Mouse (Mus musculus) heart, embryonic 12.5 days (tissue): Measurements from ENCODE around the gene Spns2. TPM values are rescaled to one million over a fixed set of nuclear protein-coding genes. Genes with fewer than 3 reads are reported as not detected.

Experiments
- ATAC-seq: fragments of 200-750 bp; cut with Nextera tagmentation; 2 replicates; pipeline ENCODE4 v1.8.0; 2017; ENCODE audit warnings: moderate TSS enrichment, moderate library complexity; ENCODE audit not compliant: insufficient number of reproducible peaks, low FRiP score
- H3K27ac ChIP-seq: fragments of 300-500 bp; sonication (generic); 2 replicates; pipeline ENCODE4 v1.5.1; 2016; ENCODE audit warnings: mild to moderate bottlenecking, moderate library complexity; ENCODE audit not compliant: poor library complexity, severe bottlenecking
- H3K27me3 ChIP-seq: fragments of 300-500 bp; sonication (generic); replicated peaks from 2 replicates; pipeline ENCODE4 v1.6.1; 2016; ENCODE audit warnings: mild to moderate bottlenecking, moderate library complexity
- H3K36me3 ChIP-seq: fragments of 300-500 bp; sonication (generic); 2 replicates; pipeline ENCODE4 v1.6.1; 2016; ENCODE audit warnings: mild to moderate bottlenecking, moderate library complexity
- H3K4me1 ChIP-seq: fragments of 300-500 bp; sonication (generic); replicated peaks from 2 replicates; pipeline ENCODE4 v1.6.1; 2016; ENCODE audit warnings: mild to moderate bottlenecking
- H3K4me2 ChIP-seq: fragments of 300-500 bp; sonication (generic); 2 replicates; pipeline ENCODE4 v1.6.1; 2016; ENCODE audit warnings: mild to moderate bottlenecking, moderate library complexity
- H3K4me3 ChIP-seq: fragments of 300-500 bp; sonication (generic); 2 replicates; pipeline ENCODE4 v1.5.1; 2016; ENCODE audit warnings: mild to moderate bottlenecking
- H3K9ac ChIP-seq: fragments of 300-500 bp; sonication (generic); 2 replicates; pipeline ENCODE4 v1.6.1; 2016; ENCODE audit warnings: mild to moderate bottlenecking, moderate library complexity
- H3K9me3 ChIP-seq: fragments of 300-500 bp; sonication (generic); replicated peaks from 2 replicates; pipeline ENCODE4 v1.6.1; 2016; ENCODE audit warnings: mild to moderate bottlenecking, moderate library complexity
- WGBS: fragments of 180-500 bp; shearing (Covaris S2); methylation state at CpG from one replicate; pipeline ENCODE4 v1.1.7; 2016; 5-methylcytosine and 5-hydroxymethylcytosine counted together
- polyA plus RNA-seq: library from polyadenylated mRNA; unstranded; fragments of >200 nt; fragmentation: Nextera tagmentation; extraction: Ambion mirVana; gene quantifications from 2 replicates; pipeline ENCODE4 v1.2.1, GENCODE M21; 2016

The Spns2 gene
- polyA plus RNA-seq: 3.3 and 3.5 TPM in 2 replicates

DNA sequence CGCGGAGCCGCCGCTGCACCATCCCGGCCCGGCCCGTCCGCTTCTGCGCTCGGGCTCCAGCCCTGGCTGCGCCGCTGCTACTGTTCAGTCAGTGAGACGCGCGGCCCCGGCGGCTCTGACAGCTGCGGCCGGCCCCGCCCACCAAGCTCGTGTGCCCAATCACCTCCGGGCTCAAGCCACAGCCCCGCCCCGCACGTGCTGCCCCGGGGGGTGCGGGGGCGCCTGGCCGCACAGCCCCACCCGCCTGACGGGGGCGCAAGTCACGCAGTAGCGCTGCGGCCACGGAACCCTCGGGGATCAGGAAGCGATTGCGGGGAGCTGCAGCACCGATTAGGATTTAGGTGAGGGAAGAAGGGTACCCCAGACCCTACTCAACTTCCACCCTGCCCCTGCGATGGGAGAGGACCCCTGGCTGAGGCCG is at the start of gene Spns2:
TSS of gene Spns2 (minus strand) at position 24 of the 421 bp plus-strand sequence.
- 2% methylated on average over 42 of the region's 42 CpGs for WGBS
- Histone ChIP-seq H3K4me2 (peak within 1 kb of the TSS; percentile 100), H3K4me3 (peak within 1 kb of the TSS; percentile 85), H3K36me3 (no peaks in the 10 kb centered on the region), H3K4me1 (peaks cover 11% of the 10 kb centered on the region), H3K27me3 (peaks cover 52% of the 10 kb centered on the region), H3K9me3 (no peaks in the 10 kb centered on the region), H3K9ac (peak within 1 kb of the TSS; percentile 78), H3K27ac (no peak within 1 kb of the TSS; the same call in 1 of the 2 replicates)
- peak; percentile 92 for ATAC-seq

DNA sequence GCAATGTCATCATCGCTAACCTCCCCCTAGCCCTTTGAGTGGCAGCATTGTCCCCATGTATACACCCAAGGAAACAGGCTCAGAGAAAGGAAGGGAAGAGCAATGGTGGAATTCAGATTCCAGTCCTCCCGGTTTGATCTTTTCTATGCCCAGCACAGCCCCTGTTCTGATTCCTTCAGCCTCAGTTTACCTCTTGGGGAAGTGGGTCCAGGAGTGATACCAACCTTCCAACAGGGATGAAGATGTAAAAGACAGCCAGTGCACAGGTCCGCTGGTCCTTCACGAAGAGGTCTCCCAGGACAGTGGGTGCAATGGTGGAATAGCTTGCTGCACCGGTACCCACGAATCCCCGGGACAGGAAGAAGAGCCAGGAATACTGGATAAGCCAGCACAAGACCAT is 49.1 kb upstream of the Spns2 start:
- H3K4me2 ChIP-seq: no peak overlapping the region
- H3K4me1 ChIP-seq: peaks cover 10% of the 10 kb centered on the region
- H3K36me3 ChIP-seq: no peaks in the 10 kb centered on the region
- no peak overlapping the region for H3K4me3 ChIP-seq
- ATAC-seq: no peak
- H3K27me3 ChIP-seq: 0 out of 2 replicates have a peak, but pooled peaks cover 6% of the 10 kb centered on the region
- no peak overlapping the region for H3K9ac ChIP-seq
- H3K9me3 ChIP-seq: peaks cover 4% of the 10 kb centered on the region; the same call in 1 of the 2 replicates
- WGBS: 88% methylated on average over 7 of the region's 7 CpGs
- no peak overlapping the region for H3K27ac ChIP-seq

DNA sequence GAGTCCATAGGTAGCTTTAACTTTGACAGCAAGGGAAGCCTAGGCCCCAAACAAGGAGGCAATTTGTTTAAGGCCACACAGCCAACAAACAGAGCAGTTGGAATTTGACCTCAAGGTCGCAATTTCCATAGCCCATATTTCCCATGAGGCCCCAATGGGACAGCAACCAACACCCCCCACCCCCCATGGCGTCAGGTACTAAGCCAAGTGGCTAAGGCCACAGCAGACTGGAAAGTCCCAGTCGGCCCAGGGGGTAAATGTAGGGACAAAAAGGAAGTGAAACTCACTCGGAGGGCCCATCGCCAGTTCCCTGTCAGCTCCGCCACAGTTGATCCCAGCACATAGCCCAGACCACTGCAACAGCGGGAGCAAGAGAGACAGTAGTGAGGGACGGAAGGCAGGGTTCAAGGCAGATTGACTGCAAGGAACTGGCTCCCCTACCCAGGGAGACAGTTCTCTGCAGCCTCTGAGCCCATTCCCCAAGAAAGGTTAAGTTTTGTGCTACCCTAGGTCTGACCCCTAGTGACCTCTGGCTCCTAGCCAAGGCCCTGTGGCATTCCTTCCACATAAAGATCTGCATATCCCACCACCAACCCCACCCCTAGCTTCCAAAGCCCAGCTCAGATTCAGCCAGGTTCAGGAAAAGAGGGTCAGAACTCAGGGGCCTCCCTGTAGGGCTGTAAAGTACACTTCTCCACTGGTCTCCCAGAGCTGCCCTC is 48.5 kb upstream of the Spns2 start:
- H3K9me3 ChIP-seq: peaks cover 4% of the 10 kb centered on the region; the same call in 1 of the 2 replicates
- H3K4me1 ChIP-seq: peaks cover 10% of the 10 kb centered on the region
- no peak overlapping the region for H3K27ac ChIP-seq
- 0 out of 2 replicates have a peak, but pooled peaks cover 6% of the 10 kb centered on the region for H3K27me3 ChIP-seq
- H3K9ac ChIP-seq: no peak overlapping the region
- H3K36me3 ChIP-seq: no peaks in the 10 kb centered on the region
- H3K4me2 ChIP-seq: no peak overlapping the region
- 0 out of 2 replicates have a peak, but pooled peaks have one; percentile 46 for ATAC-seq
- WGBS: 57% methylated on average over 8 of the region's 8 CpGs
- H3K4me3 ChIP-seq: no peak overlapping the region

DNA sequence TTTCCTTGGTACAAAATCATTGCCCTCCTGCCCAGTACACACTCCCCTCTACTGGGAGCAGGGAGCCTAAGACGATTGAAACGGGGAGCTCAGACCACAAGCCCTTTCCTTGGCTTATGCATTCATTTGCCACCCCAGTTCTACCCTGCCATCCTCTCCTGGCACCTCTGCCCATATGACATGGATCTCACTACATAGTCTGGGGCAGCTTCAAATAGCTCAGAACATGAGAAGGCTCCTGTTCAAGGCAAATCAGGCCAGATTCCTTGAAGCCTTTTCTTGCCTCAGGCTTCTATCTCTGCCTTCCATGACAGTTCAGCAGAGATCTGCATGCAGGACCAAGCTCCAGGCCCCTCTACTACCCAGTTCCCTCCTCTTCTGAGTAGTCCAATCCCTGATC is 47.8 kb upstream of the Spns2 start:
- no peaks in the 10 kb centered on the region for H3K36me3 ChIP-seq
- no peak overlapping the region for H3K27ac ChIP-seq
- no peak overlapping the region for H3K4me2 ChIP-seq
- H3K4me3 ChIP-seq: no peak overlapping the region
- H3K9me3 ChIP-seq: peaks cover 4% of the 10 kb centered on the region; the same call in 1 of the 2 replicates
- ATAC-seq: no peak
- H3K4me1 ChIP-seq: peaks cover 10% of the 10 kb centered on the region
- no peak overlapping the region for H3K9ac ChIP-seq
- 85% methylated on average over 2 of the region's 2 CpGs for WGBS
- 0 out of 2 replicates have a peak, but pooled peaks cover 6% of the 10 kb centered on the region for H3K27me3 ChIP-seq

DNA sequence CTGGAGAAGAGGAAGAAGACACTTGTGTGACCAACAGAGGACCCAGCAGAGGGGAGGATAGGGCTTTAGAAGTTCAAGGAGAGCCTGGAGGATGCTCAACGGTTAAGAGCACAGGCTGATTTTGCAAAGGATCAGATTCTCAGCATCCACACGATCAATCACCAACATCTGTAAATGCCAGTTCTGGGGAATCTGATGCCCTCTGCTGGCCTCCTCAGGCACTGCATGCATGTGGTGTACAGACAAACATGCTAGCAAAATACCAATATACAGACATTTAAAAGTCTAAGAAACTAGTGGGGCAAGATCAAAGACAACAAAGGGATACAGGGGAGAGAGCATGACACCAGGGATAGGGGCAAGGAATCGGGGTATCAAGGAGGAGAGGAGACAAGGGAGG is 45.8 kb upstream of the Spns2 start:
- Histone ChIP-seq H3K9me3 (peaks cover 4% of the 10 kb centered on the region; the same call in 1 of the 2 replicates), H3K4me3 (no peak overlapping the region), H3K36me3 (no peaks in the 10 kb centered on the region), H3K27ac (no peak overlapping the region), H3K9ac (no peak overlapping the region), H3K4me1 (peaks cover 10% of the 10 kb centered on the region), H3K27me3 (0 out of 2 replicates have a peak, but pooled peaks cover 3% of the 10 kb centered on the region), H3K4me2 (no peak overlapping the region)
- ATAC-seq: no peak
- 72% methylated on average over 3 of the region's 3 CpGs for WGBS

DNA sequence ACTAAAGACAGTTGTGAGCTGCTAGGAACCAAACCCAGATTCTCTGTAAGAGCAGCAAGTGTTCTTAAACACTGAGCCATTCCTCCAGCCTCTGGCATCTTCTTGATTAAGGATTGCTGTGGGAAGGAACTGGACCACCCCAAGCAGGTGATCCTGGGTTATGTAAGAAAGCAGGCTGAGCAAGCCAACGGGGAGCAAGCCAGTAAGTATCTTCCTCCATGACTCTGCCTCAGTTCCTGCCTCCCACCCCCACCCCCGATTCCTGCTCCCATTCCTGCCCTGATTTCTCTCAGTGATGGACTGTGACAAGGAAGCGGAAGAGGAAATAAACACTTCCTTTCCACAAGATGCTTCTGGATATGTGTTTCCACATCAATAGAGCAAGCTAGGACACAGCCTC is 43.2 kb upstream of the Spns2 start:
- H3K27me3 ChIP-seq: no peaks in the 10 kb centered on the region
- WGBS: 63% methylated on average over 3 of the region's 3 CpGs

DNA sequence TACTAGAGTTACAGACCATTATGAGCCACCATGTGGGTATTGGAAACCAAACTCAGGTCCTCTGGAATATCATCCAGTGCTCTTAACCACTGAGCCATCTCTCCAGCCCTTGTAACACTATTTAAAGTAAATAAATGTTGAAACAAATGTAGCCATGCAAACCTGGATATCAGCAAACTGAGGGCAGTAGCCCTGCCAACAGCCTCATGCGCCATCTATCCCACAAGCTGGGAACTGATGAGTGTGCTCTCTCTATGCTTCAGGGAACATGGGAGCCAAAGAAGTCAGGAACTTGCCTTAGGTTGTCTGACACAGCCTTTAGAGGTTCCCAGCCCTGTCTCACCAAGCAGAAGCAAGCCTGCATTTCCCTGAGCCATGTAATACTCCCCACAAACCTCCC is 41.9 kb upstream of the Spns2 start:
- ATAC-seq: no peak
- Histone ChIP-seq H3K27ac (no peak overlapping the region), H3K9me3 (peaks cover 4% of the 10 kb centered on the region; the same call in 1 of the 2 replicates), H3K4me1 (no peaks in the 10 kb centered on the region; the same call in 1 of the 2 replicates), H3K4me2 (no peak overlapping the region), H3K4me3 (no peak overlapping the region), H3K9ac (no peak overlapping the region), H3K27me3 (no peaks in the 10 kb centered on the region), H3K36me3 (no peaks in the 10 kb centered on the region)
- 72% methylated on average over 1 of the region's 1 CpGs for WGBS

More for the DNA sequence above, 43.2 kb upstream of the Spns2 start:
- Histone ChIP-seq H3K9me3 (peaks cover 4% of the 10 kb centered on the region; the same call in 1 of the 2 replicates), H3K4me2 (no peak overlapping the region), H3K4me1 (peaks cover 2% of the 10 kb centered on the region), H3K4me3 (no peak overlapping the region), H3K27ac (no peak overlapping the region), H3K36me3 (no peaks in the 10 kb centered on the region), H3K9ac (no peak overlapping the region)
- ATAC-seq: no peak

DNA sequence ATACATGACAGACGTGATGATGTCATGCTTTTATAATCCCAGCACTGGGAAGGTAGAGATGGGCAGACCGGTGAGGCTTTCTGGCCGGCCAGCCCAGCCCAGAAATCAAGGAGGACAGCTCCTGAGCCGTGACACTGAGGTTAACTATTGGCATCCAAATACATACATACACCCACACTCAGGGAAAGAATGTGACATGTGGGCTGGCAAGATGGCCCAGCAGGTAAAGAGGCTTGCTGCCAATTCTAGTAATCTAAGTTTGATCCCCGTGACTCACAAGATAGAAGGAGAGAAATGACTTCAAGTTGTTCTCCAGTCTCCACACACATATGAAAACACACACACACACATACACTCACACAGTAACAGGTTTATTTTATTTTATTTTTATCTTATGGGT is 41.4 kb upstream of the Spns2 start:
- Histone ChIP-seq H3K9ac (no peak overlapping the region), H3K27me3 (no peaks in the 10 kb centered on the region), H3K27ac (no peak overlapping the region), H3K4me2 (no peak overlapping the region), H3K9me3 (peaks cover 4% of the 10 kb centered on the region; the same call in 1 of the 2 replicates), H3K36me3 (no peaks in the 10 kb centered on the region), H3K4me1 (no peaks in the 10 kb centered on the region), H3K4me3 (no peak overlapping the region)
- 78% methylated on average over 5 of the region's 5 CpGs for WGBS
- no peak for ATAC-seq

DNA sequence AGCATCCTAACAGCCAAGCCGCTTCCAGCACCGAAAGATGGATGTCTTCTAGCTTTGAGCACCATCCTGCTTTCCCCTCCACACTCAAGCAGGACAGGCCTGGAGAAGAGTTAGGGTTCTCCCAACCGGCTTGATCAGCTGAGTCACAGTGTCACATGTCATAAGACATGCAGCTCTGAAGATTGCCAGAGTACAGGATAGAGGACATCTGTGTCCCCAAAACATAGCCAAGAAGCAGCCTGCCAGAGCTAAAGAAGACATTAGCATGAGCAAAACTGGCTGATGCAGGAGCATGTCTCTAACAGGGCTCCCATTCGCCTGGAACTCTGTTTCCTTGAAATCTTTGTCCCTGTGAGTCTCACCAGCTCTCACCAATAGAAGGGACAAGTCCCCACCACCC is 36.5 kb upstream of the Spns2 start:
- no peak overlapping the region for H3K27ac ChIP-seq
- H3K4me3 ChIP-seq: no peak overlapping the region
- H3K36me3 ChIP-seq: no peaks in the 10 kb centered on the region
- H3K4me2 ChIP-seq: no peak overlapping the region
- WGBS: 76% methylated on average over 4 of the region's 4 CpGs
- H3K9ac ChIP-seq: no peak overlapping the region
- H3K27me3 ChIP-seq: no peaks in the 10 kb centered on the region
- no peaks in the 10 kb centered on the region for H3K9me3 ChIP-seq
- peaks cover 4% of the 10 kb centered on the region; the same call in 1 of the 2 replicates for H3K4me1 ChIP-seq
- ATAC-seq: no peak

DNA sequence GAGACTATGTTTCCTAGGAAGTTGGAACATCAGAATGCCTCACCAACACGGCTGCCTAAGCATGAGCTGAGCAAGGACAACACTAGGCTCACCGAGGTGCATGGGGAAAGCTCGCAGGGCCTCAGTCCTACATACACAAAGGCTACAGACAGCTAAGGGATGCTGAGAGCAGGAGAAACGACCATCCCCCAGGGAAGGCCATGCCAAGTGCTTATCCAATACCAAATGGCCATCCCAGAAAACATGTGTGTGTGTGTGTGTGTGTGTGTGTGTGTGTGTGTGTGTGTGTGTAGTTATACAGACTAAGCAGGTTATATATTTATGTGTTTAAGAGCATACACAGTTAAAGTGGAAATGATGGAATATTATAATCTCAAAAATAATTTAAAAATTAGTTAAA is 34.0 kb upstream of the Spns2 start:
- H3K4me3 ChIP-seq: no peak overlapping the region
- H3K36me3 ChIP-seq: no peaks in the 10 kb centered on the region
- H3K4me2 ChIP-seq: no peak overlapping the region
- no peak for ATAC-seq
- WGBS: 54% methylated on average over 4 of the region's 4 CpGs
- no peak overlapping the region for H3K27ac ChIP-seq
- H3K27me3 ChIP-seq: no peaks in the 10 kb centered on the region
- no peaks in the 10 kb centered on the region for H3K9me3 ChIP-seq
- no peak overlapping the region for H3K9ac ChIP-seq
- peaks cover 4% of the 10 kb centered on the region; the same call in 1 of the 2 replicates for H3K4me1 ChIP-seq

DNA sequence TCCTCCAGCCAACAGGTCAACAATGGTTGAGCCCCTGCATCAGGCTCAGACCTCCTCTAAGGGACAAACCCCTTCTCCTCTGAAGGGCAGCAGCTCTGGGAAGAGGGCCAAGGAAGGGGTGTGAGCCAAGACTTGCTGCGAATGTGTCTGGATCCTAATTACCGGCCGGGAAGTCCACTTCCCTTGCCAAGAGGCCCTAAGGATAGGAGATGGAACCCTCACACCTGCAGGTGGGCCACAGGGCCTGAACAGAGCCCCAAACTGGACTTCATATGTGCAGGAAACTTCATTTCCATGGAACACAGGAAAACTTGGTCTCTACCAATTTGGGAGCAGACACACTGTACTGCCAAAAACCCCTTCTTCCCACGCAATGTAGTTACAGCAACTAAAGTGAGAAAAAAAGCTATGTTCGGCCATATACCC is 32.9 kb upstream of the Spns2 start:
- ATAC-seq: no peak
- Histone ChIP-seq H3K4me1 (peaks cover 4% of the 10 kb centered on the region; the same call in 1 of the 2 replicates), H3K4me2 (no peak overlapping the region), H3K27me3 (no peaks in the 10 kb centered on the region), H3K4me3 (no peak overlapping the region), H3K36me3 (no peaks in the 10 kb centered on the region), H3K9ac (no peak overlapping the region), H3K9me3 (no peaks in the 10 kb centered on the region), H3K27ac (no peak overlapping the region)
- 59% methylated on average over 5 of the region's 5 CpGs for WGBS
